Mouse (Mus musculus) thymus, postnatal 0 days (tissue): ENCODE data around the gene Vegfa. TPM values are rescaled to one million over a fixed set of nuclear protein-coding genes. Genes with fewer than 3 reads are reported as not detected.
"Not testable (repeated sequence)": the region's sequence is repeated elsewhere in the genome, so short reads cannot be mapped to it uniquely, and the experiment has no call there.

Experiments
- DNase-seq: peaks from one replicate; pipeline ENCODE4 v3.0.0-alpha.2; 2015; ENCODE audit warnings: low spot score
- polyA plus RNA-seq: library from polyadenylated mRNA; unstranded; fragments of >200 nt; fragmentation: Nextera tagmentation; extraction: Ambion mirVana; gene quantifications from 2 replicates; pipeline ENCODE4 v1.2.1, GENCODE M21; 2015

Vegfa gene
- polyA plus RNA-seq, 1 experiment from 2014 or later: 1.3 TPM

DNA sequence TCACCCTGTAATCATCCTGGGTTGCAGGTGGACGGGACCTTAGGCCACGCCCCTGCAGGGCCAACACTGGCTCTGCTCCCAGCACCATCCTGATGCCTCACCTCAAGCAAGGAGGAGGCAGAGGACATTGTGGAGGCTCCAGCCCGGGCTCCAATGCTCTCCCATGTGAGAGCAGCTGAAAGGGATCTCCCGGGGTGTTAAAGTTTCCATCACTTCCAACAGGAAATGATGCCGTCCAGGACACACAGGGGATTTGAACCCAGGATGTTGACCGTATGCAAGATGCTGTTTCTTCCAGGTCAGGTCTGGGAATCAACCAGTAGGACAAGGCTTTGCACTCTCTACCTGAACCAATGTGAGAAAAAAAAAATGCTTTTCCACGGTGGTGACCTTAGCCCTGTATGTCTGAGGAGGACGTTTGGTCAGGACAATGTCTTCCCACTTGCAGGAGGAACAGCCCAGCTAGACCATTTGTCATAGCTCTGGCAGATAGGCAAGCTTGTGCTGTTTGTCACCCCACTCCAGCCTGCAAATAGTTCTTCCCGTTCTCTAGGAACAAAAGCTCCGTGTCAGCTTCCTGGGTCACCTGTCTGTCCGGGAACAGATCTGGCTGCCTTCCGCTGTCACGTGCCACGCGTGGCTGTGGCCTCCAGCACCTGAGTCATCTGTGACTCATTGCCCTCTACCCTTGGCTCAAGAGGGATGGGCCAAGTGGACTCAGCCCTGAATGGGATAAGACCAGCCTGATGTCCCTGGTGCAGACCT lies 28.3 kb downstream of the Vegfa start:
- no peak for DNase-seq

DNA sequence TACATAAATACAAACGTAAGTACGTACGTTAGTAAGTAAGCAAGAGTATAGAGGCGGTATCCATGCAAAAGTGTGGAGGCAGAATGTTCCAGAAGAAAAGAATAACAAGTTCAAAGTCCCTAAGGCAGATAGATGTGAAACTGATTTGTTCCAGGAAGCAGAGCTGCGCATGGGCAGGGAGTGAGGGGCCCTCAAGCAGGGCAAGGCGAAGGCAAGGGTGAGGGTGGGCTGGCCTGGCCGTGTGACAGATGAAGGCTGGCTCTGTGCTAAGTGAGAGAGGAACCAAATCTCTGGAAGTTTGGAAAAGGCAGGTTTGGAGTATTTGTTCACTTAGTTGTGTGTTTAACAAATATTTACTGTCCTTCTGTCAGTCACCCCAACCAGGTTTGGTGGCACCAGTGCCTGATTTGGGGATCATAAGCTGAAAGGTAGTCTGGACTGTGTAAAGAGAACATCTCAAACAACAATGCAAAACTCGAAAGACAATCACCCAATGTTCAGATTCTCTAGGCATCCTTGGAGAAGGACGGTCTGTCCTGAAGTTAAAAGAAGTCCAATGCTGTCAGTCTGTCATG lies 32.7 kb downstream of the Vegfa start:
- DNase-seq: no peak

DNA sequence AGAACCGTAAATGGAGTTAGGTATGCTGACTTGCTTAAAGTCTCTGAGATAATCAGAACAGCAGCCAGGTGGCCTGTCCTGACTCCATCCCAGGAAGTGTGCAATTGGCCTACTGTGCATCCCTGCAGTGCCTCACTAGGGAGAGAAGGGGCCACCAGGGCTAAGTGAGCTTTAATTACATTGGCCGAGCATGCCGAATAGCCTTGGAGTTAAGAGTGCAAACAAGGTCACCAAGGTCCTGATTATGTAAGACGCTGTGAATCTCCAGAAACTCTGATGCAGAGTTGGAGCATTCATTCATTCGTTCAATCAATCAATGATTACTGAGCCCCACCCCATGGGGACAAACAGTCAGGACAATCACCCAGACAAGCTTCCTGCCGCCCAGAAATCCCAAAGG lies 33.8 kb downstream of the Vegfa start:
- DNase-seq: no peak

DNA sequence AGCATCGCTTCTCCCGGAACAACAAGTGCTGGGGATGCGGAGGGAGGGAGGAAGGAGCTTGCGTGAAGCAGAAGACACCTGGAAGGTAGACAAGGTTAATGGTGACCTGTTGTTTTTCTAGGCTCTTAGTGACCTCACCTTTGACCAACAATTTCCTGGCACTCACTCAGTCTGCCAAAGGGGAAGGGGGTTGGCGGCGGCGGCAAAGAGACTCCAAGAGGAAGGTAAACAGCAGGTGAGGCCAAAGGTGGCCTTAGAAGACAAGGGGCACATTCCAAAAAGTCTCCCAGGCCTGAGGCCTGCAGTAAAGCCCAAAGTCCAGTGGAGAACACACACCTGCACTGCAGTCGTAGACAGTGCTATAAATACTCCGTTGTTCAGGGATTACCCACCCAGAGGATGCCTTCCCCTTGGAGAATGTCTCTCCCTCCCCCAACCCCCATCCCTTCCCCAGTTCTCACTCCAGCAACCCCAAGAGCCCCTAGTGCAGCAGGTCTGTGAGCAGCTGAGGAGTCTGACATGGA lies 35.2 kb downstream of the Vegfa start:
- no peak for DNase-seq

DNA sequence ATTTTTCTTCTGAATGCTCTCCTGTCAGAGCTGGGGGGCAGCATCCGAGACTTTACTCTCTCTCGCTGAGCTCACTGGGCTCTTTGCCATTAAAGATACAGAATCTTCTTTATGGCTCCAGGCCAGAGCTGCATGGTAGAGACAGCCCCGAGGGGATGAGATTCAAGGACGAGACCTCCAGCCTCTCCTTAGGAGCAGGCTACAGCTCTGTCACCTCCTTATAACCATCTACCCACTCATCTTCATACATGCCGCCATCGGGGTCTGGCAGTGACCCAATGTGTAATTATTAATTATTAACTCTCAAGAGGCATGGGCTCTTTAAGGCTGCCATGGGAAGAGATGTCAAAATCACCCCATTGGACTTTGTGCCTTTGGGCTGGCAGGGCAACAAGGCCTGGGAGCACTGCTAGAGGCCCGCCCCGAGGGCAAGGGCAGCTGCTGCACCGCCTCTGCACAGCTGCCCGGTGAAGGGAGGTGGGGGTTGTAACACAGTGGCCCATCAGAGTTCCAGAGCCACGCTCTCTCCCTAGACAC lies 37.8 kb downstream of the Vegfa start:
- DNase-seq: no peak

DNA sequence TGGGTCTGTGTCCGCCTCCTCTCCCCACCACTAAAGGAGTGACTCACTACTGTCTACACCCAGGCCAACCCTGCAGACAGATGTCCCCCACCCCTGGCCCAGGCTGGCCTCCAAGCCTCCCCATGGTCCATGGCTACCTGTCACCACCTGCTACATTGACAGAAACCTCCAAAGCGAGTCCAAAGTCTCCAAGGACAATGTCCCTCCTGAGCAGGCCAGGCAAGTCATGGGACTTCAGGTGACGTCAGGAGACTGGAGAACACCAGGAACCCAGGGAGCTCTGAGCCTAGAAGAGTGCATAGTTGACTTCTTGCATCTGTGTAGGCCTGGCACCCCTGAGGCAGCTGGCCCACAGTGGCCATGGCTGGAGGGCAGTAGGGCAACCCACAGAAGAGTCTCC lies 45.3 kb downstream of the Vegfa start:
- DNase-seq: no peak

DNA sequence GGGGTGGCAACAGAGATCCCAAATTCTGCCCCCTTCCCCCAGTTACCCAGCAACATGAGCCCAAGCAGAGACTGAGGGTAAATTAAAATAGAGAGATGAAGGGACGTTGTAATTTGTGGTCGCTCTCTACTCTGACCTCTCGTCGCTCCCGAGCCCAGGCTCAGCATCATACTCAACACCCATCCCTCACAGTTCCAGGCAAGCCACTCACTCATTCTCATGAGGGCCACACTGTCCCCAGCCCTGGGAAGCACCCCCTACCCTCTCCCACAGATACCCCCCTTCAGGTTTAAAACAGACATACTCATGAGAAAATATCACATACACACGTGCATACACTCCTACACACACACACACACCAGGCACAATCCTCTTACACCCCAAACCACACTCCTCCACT lies 45.8 kb downstream of the Vegfa start:
- no peak for DNase-seq

DNA sequence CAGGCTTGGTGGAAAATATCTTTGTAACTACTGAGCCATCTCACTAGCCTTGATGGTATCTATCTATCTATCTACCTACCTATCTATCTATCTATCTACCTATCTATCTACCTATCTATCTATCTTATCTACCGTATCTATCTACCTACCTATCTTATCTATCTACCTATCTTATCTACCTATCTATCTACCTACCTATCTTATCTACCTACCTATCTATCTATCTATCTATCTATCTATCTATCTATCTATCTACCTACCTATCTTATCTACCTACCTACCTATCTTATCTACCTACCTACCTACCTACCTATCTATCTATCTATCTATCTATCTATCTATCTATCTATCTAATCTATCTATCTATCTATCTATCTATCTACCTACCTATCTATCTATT lies 49.0 kb downstream of the Vegfa start:
- DNase-seq: not testable (repeated sequence)

DNA sequence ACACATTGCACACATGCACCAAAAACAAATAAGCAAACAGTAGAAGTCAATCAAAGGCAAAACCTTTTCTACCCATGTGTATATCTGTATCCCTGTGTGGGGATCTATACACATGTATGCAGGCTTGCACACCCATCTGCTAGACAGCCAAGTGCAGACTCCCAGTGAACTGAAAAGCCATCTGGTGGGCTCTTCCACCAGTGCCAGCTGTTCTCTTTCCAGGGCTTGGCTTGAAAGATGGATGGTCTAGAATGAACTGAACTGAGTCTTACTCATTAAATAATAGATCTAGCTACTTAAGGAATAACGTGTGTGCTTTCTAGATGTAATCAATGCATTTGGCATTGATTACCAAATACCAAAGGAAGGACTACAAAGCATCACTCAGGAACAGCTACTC lies 50.3 kb downstream of the Vegfa start:
- DNase-seq: no peak

DNA sequence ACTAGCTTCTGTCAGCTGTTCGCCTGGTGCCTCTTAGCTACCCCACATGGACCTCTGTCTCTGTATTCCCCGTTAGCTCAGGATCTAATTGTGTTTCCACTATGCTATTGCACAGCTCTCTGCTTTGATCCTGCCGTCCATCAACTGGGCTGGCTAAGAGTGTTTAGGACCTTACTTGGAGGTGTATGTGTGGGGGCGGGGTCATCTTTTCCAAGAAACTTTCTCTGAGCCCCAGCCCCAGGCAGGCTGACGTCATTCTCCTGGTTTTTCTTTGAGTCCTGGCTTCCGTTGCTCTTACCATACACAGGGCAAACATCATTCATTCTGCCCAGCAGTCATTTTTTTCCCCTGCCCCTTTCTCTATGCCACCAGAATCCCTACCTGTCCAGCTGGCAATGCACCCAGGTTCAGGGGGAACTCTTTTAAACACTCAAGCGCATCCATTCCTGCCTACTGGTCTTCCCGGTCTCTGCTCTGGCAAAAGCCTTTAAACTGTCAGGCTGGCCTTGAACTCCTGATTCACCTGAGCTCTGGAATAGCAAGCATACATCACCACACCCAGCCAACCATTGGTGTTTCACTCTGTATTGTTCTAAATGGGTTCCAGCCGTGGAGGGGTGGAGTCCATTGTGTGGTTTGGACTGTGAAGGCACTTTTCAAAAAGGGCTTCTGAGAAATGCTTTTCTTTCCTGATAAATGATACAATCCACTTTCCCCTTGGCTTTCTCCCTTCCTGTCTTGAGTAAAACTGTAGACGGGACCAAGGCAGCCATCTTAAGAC lies 53.0 kb downstream of the Vegfa start:
- DNase-seq: no peak

DNA sequence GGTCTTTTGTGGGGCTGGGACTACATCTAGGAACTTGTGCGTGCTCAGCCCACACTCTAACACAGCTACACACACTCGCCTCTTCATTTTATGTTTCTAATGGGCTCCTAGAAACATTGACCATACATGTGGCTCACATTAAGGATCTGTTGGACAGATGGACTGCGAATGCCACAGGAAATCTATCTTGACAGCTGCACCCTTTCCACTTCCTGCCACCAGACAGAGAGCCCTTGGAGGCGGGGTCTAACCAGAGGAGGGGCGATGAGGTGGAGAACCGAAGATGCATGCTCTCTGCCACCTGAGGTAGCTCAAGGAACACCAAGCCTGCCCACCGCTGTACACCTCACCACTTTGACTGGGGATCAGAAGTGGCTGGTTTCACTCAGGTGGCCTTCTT lies 57.7 kb downstream of the Vegfa start:
- peak; percentile 53 for DNase-seq

DNA sequence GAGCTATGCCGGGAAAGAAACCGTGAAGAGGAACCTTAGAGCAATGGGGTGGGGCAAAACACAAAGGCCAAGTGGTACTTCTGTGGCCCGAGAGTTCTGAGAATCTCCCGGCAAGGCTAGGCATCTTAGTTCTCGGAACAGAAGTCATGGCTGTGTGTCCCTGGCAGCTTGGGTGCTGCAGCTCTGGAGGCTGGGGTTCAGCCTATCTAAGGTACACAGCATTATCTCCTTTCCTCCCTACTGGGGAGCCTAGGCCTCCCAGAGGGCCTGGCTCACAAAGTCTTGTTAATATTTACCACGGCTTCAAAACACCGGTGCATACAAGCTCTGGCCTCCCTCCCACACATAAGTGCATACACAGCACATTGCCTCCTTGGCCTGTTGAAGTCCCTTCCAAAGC lies 59.0 kb downstream of the Vegfa start:
- no peak for DNase-seq

DNA sequence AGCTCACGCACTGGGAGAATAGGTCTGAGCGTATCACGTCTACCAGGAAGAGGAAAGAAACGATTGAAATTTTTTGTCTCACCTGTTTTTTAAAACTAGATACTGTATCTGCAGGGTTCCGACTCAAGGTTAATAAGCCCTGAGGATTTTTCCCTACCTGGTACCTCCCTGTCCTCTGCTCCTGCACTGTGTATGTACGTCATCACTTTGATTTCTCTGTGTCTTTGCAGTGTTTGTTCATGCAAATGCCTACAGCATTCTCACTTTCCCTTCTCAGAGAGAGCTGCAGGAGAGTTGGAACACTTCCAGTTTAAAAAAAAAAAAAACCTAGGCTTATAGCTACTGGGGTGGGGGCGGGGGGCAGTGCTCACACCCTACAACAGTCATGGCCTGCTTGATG lies 59.8 kb downstream of the Vegfa start:
- no peak for DNase-seq

DNA sequence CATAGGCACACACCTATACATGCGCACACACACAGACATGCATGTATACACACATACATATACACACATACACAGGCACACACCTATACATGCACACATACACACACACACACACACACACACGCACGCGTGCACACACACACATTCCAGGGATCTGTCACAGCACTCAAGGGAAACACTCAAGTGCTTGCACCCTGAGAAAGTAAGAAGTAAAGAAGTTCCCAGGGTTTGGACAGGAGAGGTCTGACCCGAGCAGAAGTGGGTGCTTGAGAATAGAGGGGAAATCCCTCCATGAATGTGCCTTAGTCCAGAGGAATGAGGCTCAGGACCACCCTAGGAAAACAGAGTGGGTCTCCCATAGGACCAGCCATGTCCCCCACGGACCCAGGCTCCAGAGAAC lies 60.4 kb downstream of the Vegfa start:
- DNase-seq: no peak

DNA sequence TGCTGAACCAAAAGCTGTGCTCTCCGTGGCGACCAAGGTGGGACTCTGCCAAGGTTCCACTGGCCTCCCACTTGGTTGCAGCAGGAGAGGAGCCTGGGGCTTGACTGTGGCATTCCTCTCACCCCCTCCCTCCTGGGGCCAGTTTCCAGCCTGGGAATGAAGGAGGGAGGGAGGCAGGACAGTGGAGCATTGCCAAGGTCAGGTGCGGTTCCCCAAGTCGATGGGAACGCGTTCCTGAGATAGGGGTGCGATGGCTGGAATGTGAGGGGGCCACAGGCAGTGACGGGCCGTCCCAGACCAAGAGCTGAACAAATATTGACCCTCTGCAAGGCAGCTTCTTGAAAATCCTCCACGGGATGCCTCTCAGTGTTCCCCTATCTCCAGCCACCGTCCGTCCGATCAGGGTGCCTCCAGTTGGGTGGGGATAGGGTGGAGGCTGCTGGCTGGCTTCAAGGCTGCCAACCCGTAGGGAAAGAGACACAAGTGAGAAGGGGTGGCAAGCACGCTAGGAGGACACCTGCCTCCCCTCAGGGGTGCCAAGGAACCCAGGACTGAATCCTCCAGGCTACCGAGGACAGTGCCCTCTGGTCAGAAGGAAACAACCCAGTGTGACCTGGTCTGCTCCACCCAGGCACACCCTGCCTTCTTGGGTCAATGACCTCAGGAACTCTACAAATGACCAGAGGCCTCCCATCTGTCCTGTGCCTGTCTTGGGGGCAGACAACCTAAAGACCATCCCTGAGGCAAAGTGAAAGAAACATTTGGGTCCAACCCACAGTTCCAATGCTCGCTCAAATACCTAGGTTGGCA lies 61.2 kb downstream of the Vegfa start:
- DNase-seq: no peak

DNA sequence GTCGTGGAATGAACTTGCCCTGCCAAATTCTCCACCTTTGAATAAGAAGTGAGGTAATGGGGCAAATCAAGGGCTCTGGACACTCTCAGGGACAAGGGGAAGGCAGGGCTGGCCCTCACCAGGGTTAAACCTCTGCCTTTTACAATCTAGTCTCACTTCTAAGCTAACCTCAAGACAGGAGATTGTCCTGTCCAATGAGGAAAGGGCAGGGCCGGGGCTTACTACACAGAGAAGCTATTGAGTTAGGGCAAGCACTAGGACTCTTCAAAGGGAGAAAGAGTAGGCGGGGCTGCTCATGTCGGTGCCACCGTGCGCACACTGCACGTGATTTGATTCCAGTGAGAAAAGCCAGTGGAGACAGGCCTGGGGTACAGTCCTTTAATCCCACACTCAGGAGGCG lies 62.6 kb downstream of the Vegfa start:
- DNase-seq: no peak

DNA sequence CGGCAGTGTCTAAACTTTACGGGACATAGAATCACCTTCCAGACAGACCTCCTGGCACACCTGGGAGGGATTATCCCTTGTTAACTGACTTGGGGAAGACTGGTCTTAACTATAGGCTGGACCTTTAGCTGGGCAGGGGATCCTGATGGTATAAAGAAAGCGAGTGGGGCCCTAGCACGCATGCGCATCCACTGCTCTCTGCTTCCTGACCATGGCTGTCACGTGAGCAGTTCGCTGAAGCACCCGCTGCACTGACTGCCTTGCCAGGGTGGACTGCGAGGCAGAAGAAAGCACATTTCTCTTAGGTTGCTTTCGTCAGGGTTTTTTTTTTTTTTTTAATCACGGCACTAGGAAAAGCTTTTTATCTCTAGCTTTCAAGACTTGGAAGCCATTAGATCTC lies 63.8 kb downstream of the Vegfa start:
- DNase-seq: no peak
